Mouse (Mus musculus) monocyte, adult 2 months (primary cell): Measurements from ENCODE around the gene Vamp8.
A peak's percentile ranks its signal among the peaks of the same experiment; 100 is the strongest.

ENCODE experiments used
- DNase-seq, 2 experiments: peaks; one replicate each; pipeline ENCODE4 v3.0.0; 2022; ENCODE audit warnings: low spot score in 2 of 2, low read depth in 1 of 2

Gene Vamp8

GRCm38 (mm10) chr6:72407119-72407518 is 16.6 kb upstream of the Vamp8 start:
- peak; percentile 61 to 77 for DNase-seq

GRCm38 (mm10) chr6:72405356-72405755 is 14.9 kb upstream of the Vamp8 start:
- DNase-seq, result no peak

- peak; percentile 33 to 68 for DNase-seq
Observed at GRCm38 (mm10) chr6:72401875-72402274, 11.4 kb upstream of the Vamp8 start.

GRCm38 (mm10) chr6:72399967-72400366 is 9.5 kb upstream of the Vamp8 start:
- no peak for DNase-seq

GRCm38 (mm10) chr6:72396837-72397251 is 6.3 kb upstream of the Vamp8 start:
- DNase-seq, result no peak

- no peak for DNase-seq
Observed at GRCm38 (mm10) chr6:72392341-72392740, 1.8 kb upstream of the Vamp8 start.

- no peak for DNase-seq
Observed at GRCm38 (mm10) chr6:72390795-72391521, 455 bp upstream of the Vamp8 start.

GRCm38 (mm10) chr6:72389471-72389940 is 997 bp downstream of the Vamp8 start:
- peak in 1 of 2 experiments; percentile 49 for DNase-seq

GRCm38 (mm10) chr6:72388791-72389329 is 1.6 kb downstream of the Vamp8 start:
- DNase-seq, result no peak

- no peak for DNase-seq
Observed at GRCm38 (mm10) chr6:72388266-72388665, 2.2 kb downstream of the Vamp8 start.

- no peak for DNase-seq
Observed at GRCm38 (mm10) chr6:72387816-72388215, 2.7 kb downstream of the Vamp8 start.

- DNase-seq, result no peak
Observed at GRCm38 (mm10) chr6:72386561-72386960, 3.9 kb downstream of the Vamp8 start.

- DNase-seq, result no peak
Observed at GRCm38 (mm10) chr6:72385258-72385657, 5.2 kb downstream of the Vamp8 start.

GRCm38 (mm10) chr6:72383952-72384351 is 6.6 kb downstream of the Vamp8 start:
- no peak for DNase-seq

GRCm38 (mm10) chr6:72383142-72383820 is 7.2 kb downstream of the Vamp8 start:
- DNase-seq, result no peak

- no peak for DNase-seq
Observed at GRCm38 (mm10) chr6:72382494-72382893, 8.0 kb downstream of the Vamp8 start.

- DNase-seq, result peak; percentile 36 to 75
Observed at GRCm38 (mm10) chr6:72380131-72380770, 10.3 kb downstream of the Vamp8 start, which contains the start of gene Vamp5. Gene Vamp5 (minus strand): TSS chr6:72380468.

- DNase-seq, result no peak
Observed at GRCm38 (mm10) chr6:72379377-72380130, 10.9 kb downstream of the Vamp8 start.

GRCm38 (mm10) chr6:72378510-72379234 is 11.8 kb downstream of the Vamp8 start:
- DNase-seq, result no peak
